Mouse (Mus musculus) heart, postnatal 10 days (tissue): ENCODE measurements around the gene 6330409D20Rik. TPM values are rescaled to one million over a fixed set of nuclear protein-coding genes. Genes with fewer than 3 reads are reported as not detected.

Experiments
- microRNA-seq, 2 experiments: library from miRNA; unstranded; fragments of <30 nt; microRNA quantifications; one replicate each; pipeline ENCODE4 v1.2.0; 2022
- total RNA-seq, 2 experiments: library from RNA; stranded (reverse); gene quantifications; 2 replicates each; pipeline ENCODE4 v1.2.3; 2021

Gene 6330409D20Rik
- total RNA-seq, 2 experiments from 2014 or later = not detected

Small RNA genes within 50 kb of the gene (microRNA-seq; reads per million reads assigned to microRNA genes)
- gene Mir2861 (0 reads per million in 2 experiments), gene Mir3960 (0 to 0.24 reads per million in 2 experiments), gene Mir8093 (0.24 to 0.70 reads per million in 2 experiments)

Other genes starting within 250 kb of the 6330409D20Rik start
- 10 to 100 TPM in 1 of 2 experiments, 1 to 10 TPM in 1; 9.7 to 13.0 TPM for gene Fam102a, start 205.7 kb downstream of the 6330409D20Rik start, total RNA-seq
- gene Dpm2, start 170.2 kb downstream of the 6330409D20Rik start, total RNA-seq = 10 to 100 TPM; 31.2 to 32.6 TPM
- not detected for gene Pip5kl1, start 166.2 kb downstream of the 6330409D20Rik start, total RNA-seq
- not detected for gene 9430097D07Rik, start 165.3 kb downstream of the 6330409D20Rik start, total RNA-seq
- gene St6galnac4, start 153.9 kb downstream of the 6330409D20Rik start, total RNA-seq = 10 to 100 TPM; 29.3 to 31.8 TPM
- gene St6galnac6, start 141.3 kb downstream of the 6330409D20Rik start, total RNA-seq = 100 to 1,000 TPM in 1 of 2 experiments, 10 to 100 TPM in 1; 87.9 to 103 TPM
- gene Ak1, start 119.3 kb downstream of the 6330409D20Rik start, total RNA-seq = 100 to 1,000 TPM; 522 to 538 TPM
- 100 to 1,000 TPM; 152 to 166 TPM for gene Eng, start 94.4 kb downstream of the 6330409D20Rik start, total RNA-seq
- gene Fpgs, start 36.9 kb downstream of the 6330409D20Rik start, total RNA-seq = 10 to 100 TPM in 1 of 2 experiments, 1 to 10 TPM in 1; 9.9 to 11.7 TPM
- gene Cdk9, start 27.9 kb downstream of the 6330409D20Rik start, total RNA-seq = 10 to 100 TPM; 35.4 to 37.6 TPM
- 10 to 100 TPM; 45.3 to 47.1 TPM for gene Sh2d3c, start 20.0 kb downstream of the 6330409D20Rik start, total RNA-seq
- gene Tor2a, start 16.2 kb upstream of the 6330409D20Rik start, total RNA-seq = 10 to 100 TPM; 14.4 to 16.4 TPM
- gene Ttc16, start 34.6 kb upstream of the 6330409D20Rik start, total RNA-seq = not detected
- 1 to 10 TPM; 1.7 to 3.3 TPM for gene Ptrh1, start 34.8 kb upstream of the 6330409D20Rik start, total RNA-seq
- under 1 TPM in 1 of 2 experiments, not detected in 1; 0.14 TPM for gene Cfap157, start 43.4 kb upstream of the 6330409D20Rik start, total RNA-seq
- gene Stxbp1, start 106.2 kb upstream of the 6330409D20Rik start, total RNA-seq = 10 to 100 TPM; 25.4 to 25.7 TPM
- gene Fam129b, start 135.1 kb upstream of the 6330409D20Rik start, total RNA-seq = 10 to 100 TPM; 40.4 to 46.2 TPM
- gene Rpl12, start 220.5 kb upstream of the 6330409D20Rik start, total RNA-seq = 100 to 1,000 TPM in 1 of 2 experiments, 10 to 100 TPM in 1; 94.4 to 121 TPM
- 10 to 100 TPM; 10.7 to 16.2 TPM for gene Lrsam1, start 220.6 kb upstream of the 6330409D20Rik start, total RNA-seq
- gene Slc2a8, start 241.1 kb upstream of the 6330409D20Rik start, total RNA-seq = 10 to 100 TPM; 17.3 to 17.9 TPM